Mouse (Mus musculus) intestine, embryonic 16.5 days (tissue): ENCODE measurements around the gene Cacna1g. TPM values are rescaled to one million over a fixed set of nuclear protein-coding genes. Genes with fewer than 3 reads are reported as not detected.

Source experiments
- ATAC-seq: fragments of 200-750 bp; cut with Nextera tagmentation; 2 replicates; pipeline ENCODE4 v1.8.0; 2017; ENCODE audit warnings: moderate TSS enrichment, moderate library complexity
- H3K27ac ChIP-seq: fragments of 300-500 bp; sonication (generic); 2 replicates; pipeline ENCODE4 v1.5.1; 2014; ENCODE audit warnings: mild to moderate bottlenecking, low read length
- H3K27me3 ChIP-seq: fragments of 300-500 bp; sonication (generic); replicated peaks from 2 replicates; pipeline ENCODE4 v1.6.1; 2014; ENCODE audit warnings: low read length, control low read depth, mixed read lengths; ENCODE audit not compliant: control insufficient read depth, insufficient read depth
- H3K36me3 ChIP-seq: fragments of 300-500 bp; sonication (generic); 2 replicates; pipeline ENCODE4 v1.6.1; 2014; ENCODE audit warnings: low read length, control low read depth; ENCODE audit not compliant: control insufficient read depth, insufficient read depth
- H3K4me1 ChIP-seq: fragments of 300-500 bp; sonication (generic); 2 replicates; pipeline ENCODE4 v1.6.1; 2014; ENCODE audit warnings: low read length, control low read depth, mixed read lengths; ENCODE audit not compliant: control insufficient read depth, insufficient read depth
- H3K4me2 ChIP-seq: fragments of 300-500 bp; sonication (generic); 2 replicates; pipeline ENCODE4 v1.6.1; 2014; ENCODE audit warnings: low read depth, low read length, control low read depth
- H3K4me3 ChIP-seq: fragments of 300-500 bp; sonication (generic); 2 replicates; pipeline ENCODE4 v1.5.1; 2014; ENCODE audit warnings: mild to moderate bottlenecking, low read length
- H3K9ac ChIP-seq: fragments of 300-500 bp; sonication (generic); 2 replicates; pipeline ENCODE4 v1.6.1; 2014; ENCODE audit warnings: low read depth, low read length
- H3K9me3 ChIP-seq: fragments of 300-500 bp; sonication (generic); 2 replicates; pipeline ENCODE4 v1.6.1; 2016; ENCODE audit warnings: low read length, control low read depth; ENCODE audit not compliant: control insufficient read depth
- WGBS: fragments of 180-500 bp; shearing (Covaris S2); extraction: QIAGEN DNeasy Blood & Tissue Kit; methylation state at CpG from one replicate; pipeline ENCODE4 v1.1.7; 2014; 5-methylcytosine and 5-hydroxymethylcytosine counted together
- polyA plus RNA-seq: library from polyadenylated mRNA; unstranded; fragments of >200 nt; fragmentation: Nextera tagmentation; extraction: Ambion mirVana; gene quantifications from 2 replicates; pipeline ENCODE4 v1.2.1, GENCODE M21; 2015

The Cacna1g gene
- polyA plus RNA-seq, 1 experiment from 2014 or later, result 4.9 TPM

DNA sequence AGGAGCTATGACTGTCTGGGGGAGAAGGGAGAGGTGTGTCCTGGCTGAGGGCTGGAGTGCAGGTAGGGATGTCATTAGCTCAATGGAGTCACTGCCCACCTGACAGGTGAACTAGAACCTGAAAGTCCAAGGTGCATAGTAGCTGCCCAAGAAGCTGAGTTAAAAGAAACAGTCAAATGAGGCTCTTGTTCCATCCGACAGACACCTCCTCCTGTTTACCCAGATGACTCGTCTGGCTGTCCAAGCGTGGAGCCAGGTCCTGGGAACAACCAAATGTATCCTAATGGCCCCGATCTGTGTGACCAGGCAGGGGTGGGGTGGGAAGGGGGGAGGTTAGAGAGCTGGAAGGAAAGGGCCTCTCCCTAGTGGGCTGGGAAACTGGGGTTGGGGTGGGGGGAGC lies 28.7 kb downstream of the Cacna1g start:
- Histone ChIP-seq H3K4me1 (peaks cover 9% of the 10 kb centered on the region), H3K9me3 (no peaks in the 10 kb centered on the region), H3K4me2 (no peak overlapping the region), H3K27ac (no peak overlapping the region), H3K27me3 (no peaks in the 10 kb centered on the region), H3K4me3 (no peak overlapping the region), H3K36me3 (no peaks in the 10 kb centered on the region), H3K9ac (no peak overlapping the region)
- 28% methylated on average over 4 of the region's 4 CpGs for WGBS
- peak; percentile 59 for ATAC-seq

- 62% methylated on average over 5 of the region's 5 CpGs for WGBS
Observed at GRCm38 (mm10) chr11:94444829-94445228, 29.2 kb downstream of the Cacna1g start.

DNA sequence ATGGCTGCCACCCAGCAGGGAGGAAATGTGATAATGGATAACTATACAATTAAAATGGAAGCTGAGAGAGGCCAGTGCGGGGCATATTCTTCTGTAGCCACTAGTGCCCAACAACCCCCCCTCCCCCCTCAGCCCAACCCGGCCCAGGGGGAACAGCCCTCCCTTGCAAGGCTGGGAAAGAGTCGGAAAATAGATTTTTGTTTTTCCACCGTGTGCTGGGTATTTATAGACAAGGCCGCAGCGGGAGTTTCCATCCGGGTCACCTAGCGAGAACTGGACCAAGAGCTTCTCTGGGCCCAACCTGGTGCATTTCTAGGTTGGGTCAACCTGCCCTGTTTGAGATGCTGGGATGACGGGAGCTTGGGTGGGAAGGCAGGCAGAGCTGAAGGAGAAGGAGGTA lies 32.2 kb downstream of the Cacna1g start:
- H3K27me3 ChIP-seq, result no peaks in the 10 kb centered on the region
- no peaks in the 10 kb centered on the region for H3K9me3 ChIP-seq
- H3K4me2 ChIP-seq, result no peak overlapping the region
- ATAC-seq, result no peak
- H3K27ac ChIP-seq, result no peak overlapping the region
- 78% methylated on average over 9 of the region's 9 CpGs for WGBS
- no peak overlapping the region for H3K4me3 ChIP-seq
- no peaks in the 10 kb centered on the region for H3K36me3 ChIP-seq
- no peak overlapping the region for H3K9ac ChIP-seq
- H3K4me1 ChIP-seq, result peaks cover 6% of the 10 kb centered on the region; the same call in 1 of the 2 replicates

More at GRCm38 (mm10) chr11:94444829-94445228, 29.2 kb downstream of the Cacna1g start:
- H3K27me3 ChIP-seq, result no peaks in the 10 kb centered on the region
- no peaks in the 10 kb centered on the region for H3K9me3 ChIP-seq
- ATAC-seq, result no peak
- no peak overlapping the region for H3K27ac ChIP-seq
- peaks cover 9% of the 10 kb centered on the region for H3K4me1 ChIP-seq
- H3K4me3 ChIP-seq, result no peak overlapping the region
- H3K4me2 ChIP-seq, result no peak overlapping the region
- no peak overlapping the region for H3K9ac ChIP-seq
- no peaks in the 10 kb centered on the region for H3K36me3 ChIP-seq

GRCm38 (mm10) chr11:94441122-94441521 lies 32.9 kb downstream of the Cacna1g start:
- Histone ChIP-seq H3K36me3 (no peaks in the 10 kb centered on the region), H3K27ac (no peak overlapping the region), H3K4me3 (no peak overlapping the region), H3K9me3 (no peaks in the 10 kb centered on the region), H3K4me1 (peaks cover 6% of the 10 kb centered on the region; the same call in 1 of the 2 replicates), H3K4me2 (no peak overlapping the region), H3K27me3 (no peaks in the 10 kb centered on the region), H3K9ac (no peak overlapping the region)
- ATAC-seq, result no peak
- 45% methylated on average over 7 of the region's 7 CpGs for WGBS

GRCm38 (mm10) chr11:94440421-94440820 lies 33.6 kb downstream of the Cacna1g start:
- no peaks in the 10 kb centered on the region for H3K36me3 ChIP-seq
- no peak for ATAC-seq

GRCm38 (mm10) chr11:94429011-94429651 lies 44.9 kb downstream of the Cacna1g start:
- peak; percentile 34 for ATAC-seq
- H3K9ac ChIP-seq, result no peak overlapping the region; the same call in 1 of the 2 replicates
- H3K4me2 ChIP-seq, result no peak overlapping the region
- H3K27me3 ChIP-seq, result peaks cover 9% of the 10 kb centered on the region; the same call in 1 of the 2 replicates
- peak overlapping the region; percentile 56 for H3K27ac ChIP-seq
- 22% methylated on average over 9 of the region's 9 CpGs for WGBS
- H3K9me3 ChIP-seq, result no peaks in the 10 kb centered on the region
- peaks cover 39% of the 10 kb centered on the region for H3K4me1 ChIP-seq
- H3K36me3 ChIP-seq, result no peaks in the 10 kb centered on the region
- H3K4me3 ChIP-seq, result no peak overlapping the region

More at GRCm38 (mm10) chr11:94440421-94440820, 33.6 kb downstream of the Cacna1g start:
- H3K27ac ChIP-seq, result no peak overlapping the region
- no peak overlapping the region for H3K9ac ChIP-seq
- no peaks in the 10 kb centered on the region for H3K9me3 ChIP-seq
- no peaks in the 10 kb centered on the region for H3K27me3 ChIP-seq
- peaks cover 3% of the 10 kb centered on the region; the same call in 1 of the 2 replicates for H3K4me1 ChIP-seq
- WGBS, result 89% methylated on average over 6 of the region's 6 CpGs
- no peak overlapping the region for H3K4me2 ChIP-seq
- H3K4me3 ChIP-seq, result no peak overlapping the region

DNA sequence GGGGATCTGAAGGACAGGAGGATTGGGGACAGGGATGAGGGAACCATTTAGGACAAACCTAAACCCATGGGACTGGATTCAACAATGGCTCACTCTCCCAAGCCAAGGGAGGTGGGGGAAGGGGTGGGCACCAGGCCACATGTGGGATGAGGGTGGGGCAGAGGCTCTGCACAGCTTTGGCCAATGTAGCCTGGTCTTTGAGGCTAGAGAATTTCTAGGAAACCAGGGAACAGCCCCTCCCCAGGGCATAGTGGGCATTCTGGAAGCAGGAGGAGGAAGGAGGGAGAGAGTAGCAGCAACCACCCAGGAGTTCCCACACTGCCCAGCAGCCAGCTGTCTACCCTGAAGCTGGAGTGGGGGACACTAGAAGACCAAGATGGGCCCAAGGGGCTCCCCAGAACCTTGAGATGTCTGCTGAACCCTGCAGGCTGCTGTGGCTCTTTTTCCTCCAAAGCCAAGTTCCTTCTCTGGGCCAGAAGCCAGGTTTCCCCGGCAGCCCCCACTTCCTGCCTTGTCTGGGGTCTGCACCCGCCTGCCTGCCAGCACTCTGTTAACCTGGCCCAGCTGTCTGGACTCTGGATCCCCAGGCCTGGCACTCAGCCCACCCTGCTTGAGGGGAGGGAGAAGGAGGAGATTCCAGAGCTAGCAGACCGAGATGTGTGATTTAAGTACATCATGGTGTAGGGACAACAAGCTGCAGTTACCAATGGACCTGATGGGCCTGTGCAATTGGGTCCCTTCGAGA lies 45.7 kb downstream of the Cacna1g start:
- Histone ChIP-seq H3K27ac (peak overlapping the region; percentile 86), H3K9me3 (no peaks in the 10 kb centered on the region), H3K4me3 (no peak overlapping the region), H3K9ac (peak overlapping the region; percentile 31; the same call in 1 of the 2 replicates), H3K36me3 (no peaks in the 10 kb centered on the region), H3K4me2 (no peak overlapping the region), H3K27me3 (peaks cover 4% of the 10 kb centered on the region; the same call in 1 of the 2 replicates), H3K4me1 (peaks cover 39% of the 10 kb centered on the region)
- peak; percentile 84 for ATAC-seq
- WGBS, result 18% methylated on average over 4 of the region's 4 CpGs

DNA sequence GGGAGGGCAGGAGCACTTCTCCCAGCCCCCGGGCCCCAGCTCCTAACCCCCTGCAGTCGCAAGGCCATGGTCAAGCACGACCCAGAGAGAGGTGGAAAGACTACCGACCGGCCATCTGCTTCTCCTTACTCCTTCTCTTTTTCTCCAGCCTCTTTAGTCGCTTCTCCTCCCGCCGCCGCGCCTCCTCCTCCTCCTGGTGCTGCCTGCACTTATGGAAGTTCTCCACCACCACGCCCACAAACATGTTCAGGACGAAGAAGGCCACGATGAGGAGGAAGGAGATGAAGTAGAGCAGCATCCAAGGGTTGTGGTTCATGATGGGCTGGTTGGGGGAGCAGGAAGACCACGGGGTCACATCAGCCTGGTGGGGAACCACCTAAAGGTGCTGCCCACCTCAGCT lies 48.3 kb downstream of the Cacna1g start:
- H3K9ac ChIP-seq, result peak overlapping the region; percentile 5; the same call in 1 of the 2 replicates
- no peaks in the 10 kb centered on the region for H3K36me3 ChIP-seq
- 48% methylated on average over 14 of the region's 14 CpGs for WGBS
- H3K27me3 ChIP-seq, result no peaks in the 10 kb centered on the region
- no peaks in the 10 kb centered on the region for H3K9me3 ChIP-seq
- H3K27ac ChIP-seq, result no peak overlapping the region
- H3K4me1 ChIP-seq, result peaks cover 45% of the 10 kb centered on the region
- H3K4me3 ChIP-seq, result no peak overlapping the region
- ATAC-seq, result no peak
- no peak overlapping the region for H3K4me2 ChIP-seq

GRCm38 (mm10) chr11:94425215-94425614 lies 48.8 kb downstream of the Cacna1g start:
- no peaks in the 10 kb centered on the region for H3K27me3 ChIP-seq
- H3K36me3 ChIP-seq, result no peaks in the 10 kb centered on the region
- ATAC-seq, result no peak
- H3K4me2 ChIP-seq, result no peak overlapping the region
- H3K9ac ChIP-seq, result no peak overlapping the region
- 46% methylated on average over 5 of the region's 5 CpGs for WGBS
- no peaks in the 10 kb centered on the region for H3K9me3 ChIP-seq
- H3K27ac ChIP-seq, result no peak overlapping the region
- peaks cover 45% of the 10 kb centered on the region for H3K4me1 ChIP-seq
- H3K4me3 ChIP-seq, result no peak overlapping the region
